Mouse (Mus musculus) forebrain, embryonic 16.5 days (tissue): ENCODE results near the gene Wbp1l. TPM values are rescaled to one million over a fixed set of nuclear protein-coding genes. Genes with fewer than 3 reads are reported as not detected.

Experiments
- ATAC-seq: fragments of 200-750 bp; cut with Nextera tagmentation; 2 replicates; pipeline ENCODE4 v1.8.0; 2017; ENCODE audit warnings: mild to moderate bottlenecking, moderate library complexity
- H3K27ac ChIP-seq: fragments of 300-500 bp; sonication (generic); 2 replicates; pipeline ENCODE4 v1.5.1; 2014; ENCODE audit warnings: low read length, control low read depth
- H3K27me3 ChIP-seq: fragments of 300-500 bp; sonication (generic); replicated peaks from 2 replicates; pipeline ENCODE4 v1.6.1; 2014; ENCODE audit warnings: low read length; ENCODE audit not compliant: control insufficient read depth, insufficient read depth
- H3K36me3 ChIP-seq: fragments of 300-500 bp; sonication (generic); 2 replicates; pipeline ENCODE4 v1.6.1; 2014; ENCODE audit not compliant: control insufficient read depth, insufficient read depth
- H3K4me1 ChIP-seq: fragments of 300-500 bp; sonication (generic); replicated peaks from 2 replicates; pipeline ENCODE4 v1.6.1; 2014; ENCODE audit warnings: low read length; ENCODE audit not compliant: control insufficient read depth, insufficient read depth
- H3K4me2 ChIP-seq: fragments of 300-500 bp; sonication (generic); 2 replicates; pipeline ENCODE4 v1.6.1; 2014; ENCODE audit warnings: mild to moderate bottlenecking, low read length, control low read depth
- H3K4me3 ChIP-seq: fragments of 300-500 bp; sonication (generic); replicated peaks from 2 replicates; pipeline ENCODE4 v1.5.1; 2014; ENCODE audit warnings: mild to moderate bottlenecking, low read length, control low read depth
- H3K9ac ChIP-seq: fragments of 300-500 bp; sonication (generic); replicated peaks from 2 replicates; pipeline ENCODE4 v1.6.1; 2014; ENCODE audit warnings: low read depth, low read length, control low read depth
- H3K9me3 ChIP-seq: fragments of 300-500 bp; sonication (generic); 2 replicates; pipeline ENCODE4 v1.6.1; 2016; ENCODE audit warnings: low read length; ENCODE audit not compliant: control insufficient read depth
- WGBS: fragments of 180-500 bp; shearing (Covaris S2); extraction: QIAGEN DNeasy Blood & Tissue Kit; methylation state at CpG from one replicate; pipeline ENCODE4 v1.1.7; 2014; 5-methylcytosine and 5-hydroxymethylcytosine counted together
- polyA plus RNA-seq: library from polyadenylated mRNA; unstranded; fragments of >200 nt; fragmentation: Nextera tagmentation; extraction: Ambion mirVana; gene quantifications from 2 replicates; pipeline ENCODE4 v1.2.1, GENCODE M21; 2015

The Wbp1l gene
- polyA plus RNA-seq, 1 experiment from 2014 or later: 39.1 TPM

GRCm38 (mm10) chr19:46697840-46698517 lies 99.1 kb downstream of the Wbp1l start:
- Histone ChIP-seq H3K4me1 (no peaks in the 10 kb centered on the region), H3K27ac (no peak overlapping the region), H3K27me3 (no peaks in the 10 kb centered on the region), H3K4me3 (no peak overlapping the region), H3K9ac (no peak overlapping the region), H3K9me3 (no peaks in the 10 kb centered on the region), H3K4me2 (no peak overlapping the region), H3K36me3 (no peaks in the 10 kb centered on the region)
- ATAC-seq: no peak
- WGBS: 48% methylated on average over 19 of the region's 19 CpGs

DNA sequence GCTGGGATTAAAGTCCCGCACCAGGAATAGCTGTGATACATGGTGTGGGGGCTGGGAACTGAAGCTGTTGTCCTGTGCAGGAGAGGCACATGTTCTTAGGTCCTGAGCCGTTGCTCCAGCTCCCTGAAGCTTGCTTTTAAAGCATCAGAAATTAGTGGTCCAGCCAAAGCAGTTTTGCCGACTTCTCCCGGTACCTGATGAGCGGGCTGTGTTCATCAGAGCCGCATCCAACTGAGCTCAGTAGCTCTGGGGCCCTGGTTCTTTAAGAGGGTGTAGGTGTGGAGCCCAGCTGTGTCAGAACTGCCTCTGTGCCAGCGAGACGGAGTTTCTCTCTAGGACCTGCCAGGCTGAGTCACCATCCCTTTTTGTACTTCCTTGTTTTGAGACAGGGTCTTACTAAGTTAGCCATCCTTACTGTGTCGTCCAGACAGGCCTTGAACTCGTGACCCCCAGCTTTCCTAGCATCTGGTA lies 100.2 kb downstream of the Wbp1l start:
- no peak for ATAC-seq
- no peak overlapping the region for H3K4me3 ChIP-seq

GRCm38 (mm10) chr19:46701156-46701555 lies 102.3 kb downstream of the Wbp1l start:
- no peak overlapping the region for H3K27ac ChIP-seq
- H3K4me2 ChIP-seq: no peak overlapping the region
- H3K27me3 ChIP-seq: no peaks in the 10 kb centered on the region
- no peaks in the 10 kb centered on the region for H3K9me3 ChIP-seq
- 93% methylated on average over 9 of the region's 9 CpGs for WGBS
- H3K36me3 ChIP-seq: no peaks in the 10 kb centered on the region
- ATAC-seq: no peak
- H3K4me3 ChIP-seq: no peak overlapping the region
- H3K4me1 ChIP-seq: no peaks in the 10 kb centered on the region
- no peak overlapping the region for H3K9ac ChIP-seq

More for the DNA sequence above, 100.2 kb downstream of the Wbp1l start:
- H3K4me2 ChIP-seq: no peak overlapping the region
- H3K27me3 ChIP-seq: no peaks in the 10 kb centered on the region
- H3K27ac ChIP-seq: no peak overlapping the region
- no peaks in the 10 kb centered on the region for H3K4me1 ChIP-seq
- WGBS: 84% methylated on average over 10 of the region's 10 CpGs
- H3K9me3 ChIP-seq: no peaks in the 10 kb centered on the region
- H3K36me3 ChIP-seq: no peaks in the 10 kb centered on the region
- H3K9ac ChIP-seq: no peak overlapping the region

GRCm38 (mm10) chr19:46705779-46706495 lies 107.1 kb downstream of the Wbp1l start:
- Histone ChIP-seq H3K27ac (no peak overlapping the region), H3K9ac (no peak overlapping the region), H3K27me3 (no peaks in the 10 kb centered on the region), H3K4me1 (peaks cover 8% of the 10 kb centered on the region), H3K36me3 (no peaks in the 10 kb centered on the region), H3K4me3 (no peak overlapping the region), H3K4me2 (no peak overlapping the region), H3K9me3 (no peaks in the 10 kb centered on the region)
- 75% methylated on average over 7 of the region's 7 CpGs for WGBS
- no peak for ATAC-seq

- Histone ChIP-seq H3K4me1 (peaks cover 8% of the 10 kb centered on the region), H3K4me2 (peak overlapping the region; percentile 62; the same call in 1 of the 2 replicates), H3K27ac (no peak overlapping the region), H3K4me3 (no peak overlapping the region), H3K27me3 (no peaks in the 10 kb centered on the region), H3K9me3 (no peaks in the 10 kb centered on the region), H3K9ac (no peak overlapping the region), H3K36me3 (no peaks in the 10 kb centered on the region)
- ATAC-seq: no peak
- WGBS: 83% methylated on average over 9 of the region's 9 CpGs
Observed at GRCm38 (mm10) chr19:46706540-46707295, 107.8 kb downstream of the Wbp1l start.

Other genes starting within 250 kb of the Wbp1l start
- gene 2310034G01Rik, start 248.8 kb upstream of the Wbp1l start, polyA plus RNA-seq: 2.1 and 3.0 TPM in 2 replicates
- gene Actr1a, start 203.3 kb upstream of the Wbp1l start, polyA plus RNA-seq: 400 and 401 TPM in 2 replicates
- gene Sufu, start 202.2 kb upstream of the Wbp1l start, polyA plus RNA-seq: 26.4 and 32.3 TPM in 2 replicates
- gene Trim8, start 97.4 kb upstream of the Wbp1l start, polyA plus RNA-seq: 24.5 and 27.7 TPM in 2 replicates
- gene Arl3, start 25.9 kb upstream of the Wbp1l start, polyA plus RNA-seq: 226 and 246 TPM in 2 replicates
- gene Sfxn2, start 25.7 kb upstream of the Wbp1l start, polyA plus RNA-seq: 14.3 and 14.8 TPM in 2 replicates
- gene Cyp17a1, start 74.1 kb downstream of the Wbp1l start, polyA plus RNA-seq: 0.33 TPM in 1 of 2 replicates, not detected in the other
- 12.2 and 14.0 TPM in 2 replicates for gene Borcs7, start 90.8 kb downstream of the Wbp1l start, polyA plus RNA-seq
- 17.4 and 18.5 TPM in 2 replicates for gene As3mt, start 108.4 kb downstream of the Wbp1l start, polyA plus RNA-seq
- gene Cnnm2, start 162.5 kb downstream of the Wbp1l start, polyA plus RNA-seq: 2.9 and 3.8 TPM in 2 replicates